Mouse (Mus musculus): ENCODE data around the gene Kmt2e.

GRCm38 (mm10) chr5:23418147-23418781 is 16.0 kb upstream of the Kmt2e start:
- peak; percentile 76 for TF ChIP-seq POLR2A (IDR thresholded peaks at IDR 0.05; ENCODE audit: low read depth, low read length)
- TF ChIP-seq CTCF (conservative IDR thresholded peaks at IDR 0.05; ENCODE audit: insufficient read depth, insufficient read length, low read depth, low read length), result no peak
